Mouse (Mus musculus): ENCODE measurements around the gene Snx12. TPM values are rescaled to one million over a fixed set of nuclear protein-coding genes. Genes with fewer than 3 reads are reported as not detected.

Snx12 gene
- polyA plus RNA-seq (2014; fragmentation: Nextera tagmentation; extraction: Ambion mirVana), result 56.0 and 57.5 TPM in 2 replicates

- no peaks in the 10 kb centered on the region; the same call in 1 of the 2 replicates for H3K27me3 ChIP-seq (ENCODE audit: control insufficient read depth, insufficient read depth, low read length)
Observed at GRCm38 (mm10) chrX:101221834-101222795, at the start of gene Snx12. Gene Snx12, minus strand, starts transcription at chrX:101222563.

GRCm38 (mm10) chrX:101268755-101269124 lies 46.4 kb upstream of the Snx12 start, which contains the start of gene Gm20489:
Gene Gm20489, minus strand, starts transcription at chrX:101269023.
- no peak for DNase-seq (ENCODE audit: low spot score)
- H3K36me3 ChIP-seq (ENCODE audit: control insufficient read depth, insufficient read depth, low read length), result no peaks in the 10 kb centered on the region
- no peak within 1 kb of the TSS for H3K27ac ChIP-seq (ENCODE audit: low read depth, low read length)
- peaks cover 2% of the 10 kb centered on the region; the same call in 1 of the 2 replicates for H3K27me3 ChIP-seq (ENCODE audit: control insufficient read depth, insufficient read depth, low read length)
- H3K9ac ChIP-seq (ENCODE audit: low read length), result no peak within 1 kb of the TSS
- ATAC-seq (replicated peaks; ENCODE audit: low FRiP score), result no peak
- H3K9me3 ChIP-seq (ENCODE audit: control insufficient read depth, low read length), result no peaks in the 10 kb centered on the region
- H3K4me1 ChIP-seq (replicated peaks; ENCODE audit: control insufficient read depth, insufficient read depth, low read length), result no peaks in the 10 kb centered on the region
- no peak within 1 kb of the TSS for H3K4me2 ChIP-seq (ENCODE audit: low read depth, low read length, severe bottlenecking)
- no peak within 1 kb of the TSS for H3K4me3 ChIP-seq (ENCODE audit: low read depth, low read length)
- 70% methylated on average over 3 of the region's 3 CpGs for WGBS

More at GRCm38 (mm10) chrX:101221834-101222795, at the start of gene Snx12:
- Histone ChIP-seq H3K9ac (ENCODE audit: low read length) (peak within 1 kb of the TSS; percentile 65), H3K27ac (ENCODE audit: low read depth, low read length) (0 out of 2 replicates have a peak within 1 kb of the TSS, but pooled peaks have one; percentile 18), H3K36me3 (ENCODE audit: control insufficient read depth, insufficient read depth, low read length) (no peaks in the 10 kb centered on the region), H3K4me2 (ENCODE audit: low read depth, low read length, severe bottlenecking) (peak within 1 kb of the TSS; percentile 54), H3K4me3 (ENCODE audit: low read depth, low read length) (peak within 1 kb of the TSS; percentile 50), H3K4me1 (replicated peaks; ENCODE audit: control insufficient read depth, insufficient read depth, low read length) (no peaks in the 10 kb centered on the region), H3K9me3 (ENCODE audit: control insufficient read depth, low read length) (no peaks in the 10 kb centered on the region)
- ATAC-seq (replicated peaks; ENCODE audit: low FRiP score), result peak; percentile 98
- DNase-seq (ENCODE audit: low spot score), result peak; percentile 90
- WGBS, result 27% methylated on average over 55 of the region's 55 CpGs

- Histone ChIP-seq H3K9me3 (ENCODE audit: control insufficient read depth, low read length) (no peaks in the 10 kb centered on the region), H3K9ac (ENCODE audit: low read length) (no peak within 1 kb of the TSS), H3K4me3 (ENCODE audit: low read depth, low read length) (no peak within 1 kb of the TSS), H3K4me2 (ENCODE audit: low read depth, low read length, severe bottlenecking) (no peak within 1 kb of the TSS), H3K4me1 (replicated peaks; ENCODE audit: control insufficient read depth, insufficient read depth, low read length) (no peaks in the 10 kb centered on the region), H3K27ac (ENCODE audit: low read depth, low read length) (no peak within 1 kb of the TSS), H3K36me3 (ENCODE audit: control insufficient read depth, insufficient read depth, low read length) (no peaks in the 10 kb centered on the region), H3K27me3 (ENCODE audit: control insufficient read depth, insufficient read depth, low read length) (peaks cover 2% of the 10 kb centered on the region; the same call in 1 of the 2 replicates)
- ATAC-seq (replicated peaks; ENCODE audit: low FRiP score) (no peak), DNase-seq (ENCODE audit: low spot score) (no peak)
- WGBS, result 73% methylated on average over 3 of the region's 5 CpGs
Observed at GRCm38 (mm10) chrX:101268025-101268754, 45.8 kb upstream of the Snx12 start, which contains the start of gene Il2rg. Gene Il2rg, minus strand, starts transcription at chrX:101268255.

- Histone ChIP-seq H3K27ac (ENCODE audit: low read depth, low read length) (no peak overlapping the region), H3K27me3 (ENCODE audit: control insufficient read depth, insufficient read depth, low read length) (no peaks in the 10 kb centered on the region; the same call in 1 of the 2 replicates), H3K4me2 (ENCODE audit: low read depth, low read length, severe bottlenecking) (no peak overlapping the region), H3K9me3 (ENCODE audit: control insufficient read depth, low read length) (no peaks in the 10 kb centered on the region), H3K9ac (ENCODE audit: low read length) (no peak overlapping the region), H3K4me1 (replicated peaks; ENCODE audit: control insufficient read depth, insufficient read depth, low read length) (no peaks in the 10 kb centered on the region), H3K4me3 (ENCODE audit: low read depth, low read length) (no peak overlapping the region), H3K36me3 (ENCODE audit: control insufficient read depth, insufficient read depth, low read length) (no peaks in the 10 kb centered on the region)
- no peak for DNase-seq (ENCODE audit: low spot score)
- 97% methylated on average over 6 of the region's 6 CpGs for WGBS
- ATAC-seq (replicated peaks; ENCODE audit: low FRiP score), result no peak
Observed at GRCm38 (mm10) chrX:101266631-101267030, 44.3 kb upstream of the Snx12 start.

GRCm38 (mm10) chrX:101263892-101264291 lies 41.5 kb upstream of the Snx12 start, which contains the start of gene Gm614:
Gene Gm614, minus strand, starts transcription at chrX:101263992.
- H3K9ac ChIP-seq (ENCODE audit: low read length), result no peak within 1 kb of the TSS
- H3K4me3 ChIP-seq (ENCODE audit: low read depth, low read length), result no peak within 1 kb of the TSS
- DNase-seq (ENCODE audit: low spot score) (no peak), ATAC-seq (replicated peaks; ENCODE audit: low FRiP score) (no peak)
- H3K36me3 ChIP-seq (ENCODE audit: control insufficient read depth, insufficient read depth, low read length), result no peaks in the 10 kb centered on the region
- no peaks in the 10 kb centered on the region for H3K9me3 ChIP-seq (ENCODE audit: control insufficient read depth, low read length)
- H3K4me1 ChIP-seq (replicated peaks; ENCODE audit: control insufficient read depth, insufficient read depth, low read length), result peaks cover 5% of the 10 kb centered on the region; the same call in 1 of the 2 replicates
- H3K4me2 ChIP-seq (ENCODE audit: low read depth, low read length, severe bottlenecking), result no peak within 1 kb of the TSS
- WGBS, result 55% methylated on average over 1 of the region's 1 CpGs
- H3K27me3 ChIP-seq (ENCODE audit: control insufficient read depth, insufficient read depth, low read length), result no peaks in the 10 kb centered on the region; the same call in 1 of the 2 replicates
- no peak within 1 kb of the TSS for H3K27ac ChIP-seq (ENCODE audit: low read depth, low read length)

- 23% methylated on average over 12 of the region's 13 CpGs for WGBS
Observed at GRCm38 (mm10) chrX:101260441-101261325, 38.3 kb upstream of the Snx12 start.

GRCm38 (mm10) chrX:101256603-101257002 lies 34.2 kb upstream of the Snx12 start:
- DNase-seq (ENCODE audit: low spot score) (no peak), ATAC-seq (replicated peaks; ENCODE audit: low FRiP score) (no peak)
- no peaks in the 10 kb centered on the region for H3K9me3 ChIP-seq (ENCODE audit: control insufficient read depth, low read length)
- H3K4me3 ChIP-seq (ENCODE audit: low read depth, low read length), result no peak overlapping the region
- no peak overlapping the region for H3K4me2 ChIP-seq (ENCODE audit: low read depth, low read length, severe bottlenecking)
- H3K36me3 ChIP-seq (ENCODE audit: control insufficient read depth, insufficient read depth, low read length), result no peaks in the 10 kb centered on the region
- peaks cover 5% of the 10 kb centered on the region; the same call in 1 of the 2 replicates for H3K4me1 ChIP-seq (replicated peaks; ENCODE audit: control insufficient read depth, insufficient read depth, low read length)
- WGBS, result 85% methylated on average over 13 of the region's 13 CpGs
- no peak overlapping the region for H3K9ac ChIP-seq (ENCODE audit: low read length)
- H3K27ac ChIP-seq (ENCODE audit: low read depth, low read length), result no peak overlapping the region
- no peaks in the 10 kb centered on the region for H3K27me3 ChIP-seq (ENCODE audit: control insufficient read depth, insufficient read depth, low read length)

More at GRCm38 (mm10) chrX:101260441-101261325, 38.3 kb upstream of the Snx12 start:
- no peaks in the 10 kb centered on the region for H3K27me3 ChIP-seq (ENCODE audit: control insufficient read depth, insufficient read depth, low read length)
- H3K9ac ChIP-seq (ENCODE audit: low read length), result no peak overlapping the region; the same call in 1 of the 2 replicates
- ATAC-seq (replicated peaks; ENCODE audit: low FRiP score) (peak; percentile 85), DNase-seq (ENCODE audit: low spot score) (peak; percentile 70)
- peak overlapping the region; percentile 75 for H3K27ac ChIP-seq (ENCODE audit: low read depth, low read length)
- H3K9me3 ChIP-seq (ENCODE audit: control insufficient read depth, low read length), result no peaks in the 10 kb centered on the region
- no peaks in the 10 kb centered on the region for H3K36me3 ChIP-seq (ENCODE audit: control insufficient read depth, insufficient read depth, low read length)
- no peak overlapping the region for H3K4me2 ChIP-seq (ENCODE audit: low read depth, low read length, severe bottlenecking)
- H3K4me3 ChIP-seq (ENCODE audit: low read depth, low read length), result no peak overlapping the region
- H3K4me1 ChIP-seq (replicated peaks; ENCODE audit: control insufficient read depth, insufficient read depth, low read length), result peaks cover 5% of the 10 kb centered on the region; the same call in 1 of the 2 replicates

Data from forebrain, embryonic 11.5 days (tissue).